Mouse (Mus musculus): Measurements from ENCODE around the gene Abcc6. TPM values are rescaled to one million over a fixed set of nuclear protein-coding genes. Genes with fewer than 3 reads are reported as not detected.

The Abcc6 gene
- polyA plus RNA-seq, 1 experiment from 2014 or later: 0.35 TPM

- ATAC-seq (ENCODE audit: insufficient number of reproducible peaks, low FRiP score, low TSS enrichment, low read depth): 0 out of 2 replicates have a peak, but pooled peaks have one; percentile 24
- Histone ChIP-seq H3K4me2 (no peak overlapping the region), H3K27ac (no peak overlapping the region), H3K4me3 (no peak overlapping the region), H3K36me3 (no peaks in the 10 kb centered on the region), H3K4me1 (peaks cover 7% of the 10 kb centered on the region; the same call in 1 of the 2 replicates), H3K27me3 (no peaks in the 10 kb centered on the region), H3K9me3 (no peaks in the 10 kb centered on the region), H3K9ac (no peak overlapping the region)
- 21% methylated on average over 4 of the region's 4 CpGs for WGBS
These were observed 8.2 kb downstream of the Abcc6 start for GRCm38 (mm10) chr7:46021951-46022350.

DNA sequence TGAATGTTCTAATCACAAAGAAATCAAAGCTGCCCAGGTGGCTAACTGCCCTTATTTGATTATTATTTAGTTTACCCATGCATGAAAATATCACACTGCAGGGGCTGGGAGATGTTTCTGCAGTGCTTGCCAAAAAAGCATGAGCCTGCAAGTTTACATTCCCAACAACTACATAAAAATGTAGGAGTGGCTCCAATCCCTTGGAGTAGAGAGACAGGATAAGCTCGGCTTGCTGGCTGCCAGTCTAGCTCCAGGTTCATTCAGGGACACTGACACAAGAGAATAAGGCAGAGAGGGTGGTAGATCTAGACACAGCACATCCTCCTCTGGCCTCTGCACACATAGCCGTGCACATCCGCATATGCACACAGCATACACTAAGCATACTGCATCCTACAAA lies 10.5 kb downstream of the Abcc6 start:
- Histone ChIP-seq H3K4me2 (no peak overlapping the region), H3K4me3 (no peak overlapping the region), H3K9me3 (no peaks in the 10 kb centered on the region), H3K27me3 (no peaks in the 10 kb centered on the region), H3K36me3 (no peaks in the 10 kb centered on the region), H3K9ac (no peak overlapping the region), H3K27ac (no peak overlapping the region), H3K4me1 (peaks cover 7% of the 10 kb centered on the region; the same call in 1 of the 2 replicates)
- no peak for ATAC-seq (ENCODE audit: insufficient number of reproducible peaks, low FRiP score, low TSS enrichment, low read depth)
- 65% methylated on average over 3 of the region's 3 CpGs for WGBS

GRCm38 (mm10) chr7:46013266-46014010 lies 16.7 kb downstream of the Abcc6 start:
- no peak overlapping the region for H3K4me3 ChIP-seq
- no peaks in the 10 kb centered on the region for H3K27me3 ChIP-seq
- no peak overlapping the region for H3K9ac ChIP-seq
- peak; percentile 73 for ATAC-seq (ENCODE audit: insufficient number of reproducible peaks, low FRiP score, low TSS enrichment, low read depth)
- no peak overlapping the region for H3K4me2 ChIP-seq
- H3K27ac ChIP-seq: peak overlapping the region; percentile 55
- 16% methylated on average over 9 of the region's 9 CpGs for WGBS
- peaks cover 17% of the 10 kb centered on the region for H3K4me1 ChIP-seq
- H3K36me3 ChIP-seq: no peaks in the 10 kb centered on the region
- no peaks in the 10 kb centered on the region for H3K9me3 ChIP-seq

DNA sequence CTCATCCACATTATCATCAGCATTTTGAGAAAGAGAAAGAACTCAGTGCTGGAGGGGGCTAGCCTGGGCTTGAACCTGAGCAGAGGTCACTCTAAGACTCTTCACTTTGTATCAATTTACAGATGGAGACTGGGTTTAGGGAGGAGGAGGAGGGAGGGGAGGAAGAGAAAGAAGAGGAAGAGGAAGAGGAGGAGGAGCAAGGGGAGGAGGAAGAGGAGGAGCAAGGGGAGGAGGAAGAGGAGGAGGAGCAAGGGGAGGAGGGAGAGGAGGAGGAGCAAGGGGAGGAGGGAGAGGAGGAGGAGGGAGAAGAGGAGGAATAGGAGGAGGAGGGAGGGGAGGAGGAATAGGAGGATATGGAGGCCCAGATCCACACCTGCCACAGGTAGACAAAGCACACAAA lies 18.0 kb downstream of the Abcc6 start:
- no peak for ATAC-seq (ENCODE audit: insufficient number of reproducible peaks, low FRiP score, low TSS enrichment, low read depth)
- Histone ChIP-seq H3K9ac (no peak overlapping the region), H3K36me3 (no peaks in the 10 kb centered on the region), H3K4me1 (peaks cover 17% of the 10 kb centered on the region), H3K27me3 (no peaks in the 10 kb centered on the region), H3K9me3 (no peaks in the 10 kb centered on the region), H3K4me3 (no peak overlapping the region), H3K4me2 (no peak overlapping the region), H3K27ac (no peak overlapping the region)

- Histone ChIP-seq H3K4me2 (no peak overlapping the region), H3K36me3 (no peaks in the 10 kb centered on the region), H3K9ac (no peak overlapping the region), H3K27me3 (no peaks in the 10 kb centered on the region), H3K4me1 (peaks cover 17% of the 10 kb centered on the region), H3K9me3 (no peaks in the 10 kb centered on the region), H3K4me3 (no peak overlapping the region), H3K27ac (no peak overlapping the region)
- WGBS: 17% methylated on average over 5 of the region's 5 CpGs
- ATAC-seq (ENCODE audit: insufficient number of reproducible peaks, low FRiP score, low TSS enrichment, low read depth): no peak
These were observed 20.5 kb downstream of the Abcc6 start for GRCm38 (mm10) chr7:46009578-46009977.

- Histone ChIP-seq H3K27me3 (no peaks in the 10 kb centered on the region), H3K4me2 (no peak overlapping the region), H3K4me1 (no peaks in the 10 kb centered on the region), H3K4me3 (no peak overlapping the region), H3K27ac (no peak overlapping the region), H3K9me3 (no peaks in the 10 kb centered on the region), H3K36me3 (no peaks in the 10 kb centered on the region), H3K9ac (no peak overlapping the region)
- no peak for ATAC-seq (ENCODE audit: insufficient number of reproducible peaks, low FRiP score, low TSS enrichment, low read depth)
- WGBS: 54% methylated on average over 4 of the region's 4 CpGs
These were observed 27.4 kb downstream of the Abcc6 start for GRCm38 (mm10) chr7:46002748-46003147.

- Histone ChIP-seq H3K4me3 (no peak overlapping the region), H3K4me1 (no peaks in the 10 kb centered on the region), H3K27ac (no peak overlapping the region), H3K36me3 (no peaks in the 10 kb centered on the region), H3K4me2 (no peak overlapping the region), H3K27me3 (no peaks in the 10 kb centered on the region), H3K9ac (no peak overlapping the region), H3K9me3 (no peaks in the 10 kb centered on the region)
- ATAC-seq (ENCODE audit: insufficient number of reproducible peaks, low FRiP score, low TSS enrichment, low read depth): no peak
- 89% methylated on average over 4 of the region's 4 CpGs for WGBS
These were observed 29.5 kb downstream of the Abcc6 start for GRCm38 (mm10) chr7:46000577-46000976.

- 76% methylated on average over 8 of the region's 8 CpGs for WGBS
- Histone ChIP-seq H3K9ac (no peak overlapping the region), H3K36me3 (no peaks in the 10 kb centered on the region), H3K27me3 (no peaks in the 10 kb centered on the region), H3K9me3 (no peaks in the 10 kb centered on the region), H3K4me3 (no peak overlapping the region), H3K4me2 (no peak overlapping the region), H3K27ac (no peak overlapping the region), H3K4me1 (no peaks in the 10 kb centered on the region)
- no peak for ATAC-seq (ENCODE audit: insufficient number of reproducible peaks, low FRiP score, low TSS enrichment, low read depth)
These were observed 37.6 kb downstream of the Abcc6 start for GRCm38 (mm10) chr7:45992470-45992869.

DNA sequence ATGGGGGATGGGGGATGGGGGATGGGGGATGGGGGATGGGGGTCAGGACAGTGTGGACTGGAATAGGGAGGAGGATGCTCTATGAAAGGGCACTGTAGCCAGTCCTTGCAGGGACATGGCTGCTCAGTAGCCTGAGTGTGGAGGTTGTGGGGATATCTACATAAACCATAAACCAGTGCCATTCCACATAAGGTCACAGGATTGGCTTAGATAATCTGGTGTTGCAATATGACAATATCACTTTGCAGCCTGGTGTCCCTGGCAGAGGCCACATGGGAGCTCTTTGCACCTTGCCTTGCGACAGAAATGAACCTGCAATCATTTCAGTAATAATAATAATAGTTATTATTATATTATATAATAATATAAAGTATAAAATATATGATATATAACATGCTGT lies 41.8 kb downstream of the Abcc6 start:
- Histone ChIP-seq H3K4me1 (no peaks in the 10 kb centered on the region), H3K27me3 (no peaks in the 10 kb centered on the region), H3K36me3 (no peaks in the 10 kb centered on the region), H3K9ac (no peak overlapping the region), H3K4me2 (no peak overlapping the region), H3K27ac (no peak overlapping the region), H3K4me3 (no peak overlapping the region), H3K9me3 (no peaks in the 10 kb centered on the region)
- WGBS: 85% methylated on average over 1 of the region's 1 CpGs
- no peak for ATAC-seq (ENCODE audit: insufficient number of reproducible peaks, low FRiP score, low TSS enrichment, low read depth)

- Histone ChIP-seq H3K27ac (no peak overlapping the region), H3K9me3 (no peaks in the 10 kb centered on the region), H3K36me3 (no peaks in the 10 kb centered on the region), H3K27me3 (no peaks in the 10 kb centered on the region), H3K4me3 (no peak overlapping the region), H3K4me1 (no peaks in the 10 kb centered on the region), H3K4me2 (no peak overlapping the region), H3K9ac (no peak overlapping the region)
- WGBS: 85% methylated on average over 5 of the region's 6 CpGs
- no peak for ATAC-seq (ENCODE audit: insufficient number of reproducible peaks, low FRiP score, low TSS enrichment, low read depth)
These were observed 43.2 kb downstream of the Abcc6 start for GRCm38 (mm10) chr7:45986893-45987292.

DNA sequence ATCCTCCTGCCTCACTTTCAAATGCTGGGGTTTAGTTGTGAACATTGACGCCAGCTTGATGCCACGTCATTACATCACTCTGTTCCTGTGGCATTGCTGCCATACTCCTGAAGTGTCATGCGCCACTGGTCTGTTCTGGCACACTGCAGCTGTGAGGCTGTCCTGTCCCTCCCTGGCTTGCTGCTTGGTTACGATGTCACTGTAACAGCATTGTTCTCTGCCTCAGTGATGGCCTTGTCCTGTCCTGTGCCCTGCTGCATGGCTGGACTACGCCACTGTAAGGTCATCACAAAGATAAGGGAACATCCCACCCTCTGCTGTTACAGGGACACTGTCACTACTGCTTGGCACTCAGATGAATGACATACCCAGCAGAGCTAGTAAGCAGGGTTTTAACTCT lies 48.5 kb downstream of the Abcc6 start:
- H3K9me3 ChIP-seq: no peaks in the 10 kb centered on the region
- no peaks in the 10 kb centered on the region for H3K36me3 ChIP-seq
- no peak overlapping the region for H3K27ac ChIP-seq
- no peaks in the 10 kb centered on the region for H3K4me1 ChIP-seq
- ATAC-seq (ENCODE audit: insufficient number of reproducible peaks, low FRiP score, low TSS enrichment, low read depth): no peak
- no peak overlapping the region for H3K4me3 ChIP-seq
- H3K4me2 ChIP-seq: no peak overlapping the region
- 76% methylated on average over 5 of the region's 5 CpGs for WGBS
- H3K9ac ChIP-seq: no peak overlapping the region
- no peaks in the 10 kb centered on the region for H3K27me3 ChIP-seq

GRCm38 (mm10) chr7:45974512-45974911 lies 55.6 kb downstream of the Abcc6 start:
- no peak for ATAC-seq (ENCODE audit: insufficient number of reproducible peaks, low FRiP score, low TSS enrichment, low read depth)
- 66% methylated on average over 6 of the region's 6 CpGs for WGBS
- H3K9me3 ChIP-seq: no peaks in the 10 kb centered on the region

GRCm38 (mm10) chr7:45974103-45974502 lies 56.0 kb downstream of the Abcc6 start:
- H3K27ac ChIP-seq: no peak overlapping the region
- H3K4me3 ChIP-seq: no peak overlapping the region
- WGBS: 59% methylated on average over 6 of the region's 6 CpGs
- H3K4me1 ChIP-seq: no peaks in the 10 kb centered on the region
- ATAC-seq (ENCODE audit: insufficient number of reproducible peaks, low FRiP score, low TSS enrichment, low read depth): no peak
- H3K4me2 ChIP-seq: no peak overlapping the region
- H3K36me3 ChIP-seq: no peaks in the 10 kb centered on the region
- no peaks in the 10 kb centered on the region for H3K27me3 ChIP-seq
- no peak overlapping the region for H3K9ac ChIP-seq
- no peaks in the 10 kb centered on the region for H3K9me3 ChIP-seq

More at GRCm38 (mm10) chr7:45974512-45974911, 55.6 kb downstream of the Abcc6 start:
- Histone ChIP-seq H3K4me1 (no peaks in the 10 kb centered on the region), H3K27me3 (no peaks in the 10 kb centered on the region), H3K4me3 (no peak overlapping the region), H3K4me2 (no peak overlapping the region), H3K9ac (no peak overlapping the region), H3K36me3 (no peaks in the 10 kb centered on the region), H3K27ac (no peak overlapping the region)

Measured in limb, embryonic 15.5 days (tissue).